9 mouse cellular contexts compared by ENCODE assay signal in the genomic region with DNA sequence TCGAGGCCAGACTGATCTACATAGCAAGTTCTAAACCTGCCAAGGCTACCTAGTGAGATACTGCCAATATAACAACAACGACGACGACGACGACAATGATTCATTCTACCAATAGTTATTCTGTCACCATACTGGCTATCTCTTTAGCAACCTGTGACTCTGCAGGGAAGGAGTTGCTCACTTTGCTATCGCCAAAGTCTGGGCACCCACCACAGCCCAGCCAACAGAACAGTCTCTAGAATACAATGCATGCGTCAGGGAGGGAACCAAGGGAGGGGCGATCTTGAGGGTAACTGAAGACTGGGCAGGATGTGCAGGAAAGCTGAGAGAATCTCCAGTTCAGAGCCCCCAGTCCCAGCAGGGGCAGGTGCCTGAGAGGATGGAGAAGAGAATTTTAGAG. TPM values are rescaled to one million over a fixed set of nuclear protein-coding genes. Genes with fewer than 3 reads are reported as not detected.
DNase-seq lines count a peak whose midpoint lies in the region; ATAC-seq lines count a peak whose summit lies in the region.
"Had no signal": no experiment of that assay in that cellular context is flagged by ENCODE, and none has a peak within 500 bp of the region (broad histone marks: within the 10 kb centered on the region; RNA-seq: fewer than 3 reads in every experiment).

No protein-coding gene starts in this region.

- peak overlapping the region; percentile 2; the same call in 1 of the 2 replicates for H3K4me3 ChIP-seq in kidney, embryonic 14.5 days (ENCODE audit: low read length)
- 0 out of 2 replicates have a peak overlapping the region, but pooled peaks have one; percentile 17 for H3K4me3 ChIP-seq in embryonic facial prominence, embryonic 11.5 days (ENCODE audit: low read depth, low read length)
- peak overlapping the region; percentile 22 for H3K4me3 ChIP-seq in hindbrain, embryonic 14.5 days (replicated peaks; ENCODE audit: low read length)
- H3K4me3 ChIP-seq in midbrain, embryonic 11.5 days (ENCODE audit: low read depth, low read length) = peak overlapping the region; percentile 9; the same call in 1 of the 2 replicates

- no peak overlapping the region; the same call in 1 of the 2 replicates for H3K9ac ChIP-seq in kidney, embryonic 14.5 days (ENCODE audit: low read depth, low read length)
- peak overlapping the region; percentile 43 for H3K9ac ChIP-seq in embryonic facial prominence, embryonic 11.5 days (replicated peaks; ENCODE audit: low read length)
- peak overlapping the region; percentile 58 for H3K9ac ChIP-seq in hindbrain, embryonic 14.5 days
- peak overlapping the region; percentile 42; the same call in 1 of the 2 replicates for H3K9ac ChIP-seq in midbrain, embryonic 11.5 days (ENCODE audit: low read length)

- H3K27ac ChIP-seq in kidney, embryonic 14.5 days (ENCODE audit: low read depth, low read length) = no peak overlapping the region
- 0 out of 2 replicates have a peak overlapping the region, but pooled peaks have one; percentile 2 for H3K27ac ChIP-seq in embryonic facial prominence, embryonic 11.5 days (replicated peaks; ENCODE audit: low read depth, low read length)
- H3K27ac ChIP-seq in hindbrain, embryonic 14.5 days = peak overlapping the region; percentile 100
- 0 out of 2 replicates have a peak overlapping the region, but pooled peaks have one; percentile 14 for H3K27ac ChIP-seq in midbrain, embryonic 11.5 days (ENCODE audit: low read depth, low read length)

- WGBS in kidney, embryonic 14.5 days = 7% methylated on average over 9 of the region's 9 CpGs
- 7% methylated on average over 9 of the region's 9 CpGs for WGBS in embryonic facial prominence, embryonic 11.5 days
- WGBS in hindbrain, embryonic 14.5 days = 4% methylated on average over 9 of the region's 9 CpGs
- WGBS in midbrain, embryonic 11.5 days = 7% methylated on average over 9 of the region's 9 CpGs

- no peak for ATAC-seq in kidney, embryonic 14.5 days (ENCODE audit: low FRiP score, low TSS enrichment)
- ATAC-seq in embryonic facial prominence, embryonic 11.5 days (replicated peaks; ENCODE audit: insufficient number of reproducible peaks, low FRiP score, low TSS enrichment, low read depth) = no peak
- no peak for ATAC-seq in hindbrain, embryonic 14.5 days (ENCODE audit: low FRiP score)
- no peak for ATAC-seq in midbrain, embryonic 11.5 days (ENCODE audit: low FRiP score)
- ATAC-seq: Patski had no signal

- H3K4me1 ChIP-seq in kidney, embryonic 14.5 days (ENCODE audit: control insufficient read depth, insufficient read depth, low read length) = peaks cover 37% of the 10 kb centered on the region
- H3K4me1 ChIP-seq in embryonic facial prominence, embryonic 11.5 days (ENCODE audit: control insufficient read depth, insufficient read depth, low read length) = peaks cover 9% of the 10 kb centered on the region
- H3K4me1 ChIP-seq in hindbrain, embryonic 14.5 days (replicated peaks; ENCODE audit: control insufficient read depth, insufficient read depth, low read length) = peaks cover 44% of the 10 kb centered on the region
- peaks cover 35% of the 10 kb centered on the region for H3K4me1 ChIP-seq in midbrain, embryonic 11.5 days (ENCODE audit: control insufficient read depth, insufficient read depth, low read length)

- no peaks in the 10 kb centered on the region for H3K9me3 ChIP-seq in kidney, embryonic 14.5 days (ENCODE audit: control insufficient read depth, low read length)
- H3K9me3 ChIP-seq in embryonic facial prominence, embryonic 11.5 days (replicated peaks; ENCODE audit: control insufficient read depth, low read length) = no peaks in the 10 kb centered on the region
- no peaks in the 10 kb centered on the region for H3K9me3 ChIP-seq in hindbrain, embryonic 14.5 days (ENCODE audit: control insufficient read depth, low read length)
- no peaks in the 10 kb centered on the region for H3K9me3 ChIP-seq in midbrain, embryonic 11.5 days (ENCODE audit: control insufficient read depth, low read length)

- no peaks in the 10 kb centered on the region for H3K27me3 ChIP-seq in kidney, embryonic 14.5 days (ENCODE audit: control insufficient read depth, insufficient read depth, low read length)
- no peaks in the 10 kb centered on the region for H3K27me3 ChIP-seq in embryonic facial prominence, embryonic 11.5 days (ENCODE audit: control insufficient read depth, insufficient read depth, low read length)
- no peaks in the 10 kb centered on the region for H3K27me3 ChIP-seq in hindbrain, embryonic 14.5 days (ENCODE audit: control insufficient read depth, insufficient read depth, low read length)
- H3K27me3 ChIP-seq in midbrain, embryonic 11.5 days (ENCODE audit: control insufficient read depth, insufficient read depth, low read length) = no peaks in the 10 kb centered on the region
- H3K27me3 ChIP-seq: Patski had no signal

- H3K4me2 ChIP-seq in kidney, embryonic 14.5 days (replicated peaks; ENCODE audit: low read depth, low read length) = peak overlapping the region; percentile 43
- peak overlapping the region; percentile 62 for H3K4me2 ChIP-seq in embryonic facial prominence, embryonic 11.5 days (ENCODE audit: low read depth, low read length)
- peak overlapping the region; percentile 100 for H3K4me2 ChIP-seq in hindbrain, embryonic 14.5 days (replicated peaks)
- H3K4me2 ChIP-seq in midbrain, embryonic 11.5 days = peak overlapping the region; percentile 45

- DNase-seq in kidney, adult 9 months = no peak
- no peak for DNase-seq in embryonic facial prominence, embryonic 11.5 days (ENCODE audit: low spot score)
- no peak for DNase-seq in hindbrain, embryonic 14.5 days (ENCODE audit: low spot score)
- DNase-seq in midbrain, embryonic 11.5 days (ENCODE audit: low spot score, missing footprints) = no peak
- DNase-seq in retina, postnatal 1 day = no peak
- no peak for DNase-seq in adrenal gland, adult (ENCODE audit: inconsistent age in 2 of 2, low spot score in 1 of 2)
- no peak for DNase-seq in thymus, postnatal 0 days (ENCODE audit: low spot score)

- H3K36me3 ChIP-seq in kidney, embryonic 14.5 days (ENCODE audit: control insufficient read depth, insufficient read depth, low read length) = no peaks in the 10 kb centered on the region
- H3K36me3 ChIP-seq in embryonic facial prominence, embryonic 11.5 days (replicated peaks; ENCODE audit: control insufficient read depth, insufficient read depth, low read depth, low read length) = no peaks in the 10 kb centered on the region
- no peaks in the 10 kb centered on the region for H3K36me3 ChIP-seq in hindbrain, embryonic 14.5 days (replicated peaks; ENCODE audit: control insufficient read depth, insufficient read depth)
- no peaks in the 10 kb centered on the region for H3K36me3 ChIP-seq in midbrain, embryonic 11.5 days (ENCODE audit: control insufficient read depth, insufficient read depth, low read length)

RNA-seq across cellular contexts. Expression of gene Acot11, which starts 32.6 kb away (rescaled TPM):
- 1.4 and 2.2 TPM in 2 replicates for polyA plus RNA-seq in kidney, embryonic 14.5 days (2014; fragmentation: Nextera tagmentation; extraction: Ambion mirVana)
- polyA plus RNA-seq in embryonic facial prominence, embryonic 11.5 days (2014; fragmentation: Nextera tagmentation; extraction: Ambion mirVana) = 1.1 and 1.2 TPM in 2 replicates
- polyA plus RNA-seq in hindbrain, embryonic 14.5 days (2014; fragmentation: Nextera tagmentation; extraction: Ambion mirVana) = 2.0 and 2.1 TPM in 2 replicates
- polyA plus RNA-seq in midbrain, embryonic 11.5 days (2014; fragmentation: Nextera tagmentation; extraction: Ambion mirVana) = 1.3 TPM in 2 replicates
- 0.78 and 0.88 TPM in 2 replicates for polyA plus RNA-seq in thymus, postnatal 0 days (2015; fragmentation: Nextera tagmentation; extraction: Ambion mirVana)

Comparison
In these comparisons a context has a peak if more than half of its experiments do, and no peak if none do; other contexts are left out.
1. H3K4me2 ChIP-seq: peak in every context shown above with its lines; median percentile 100 in hindbrain, embryonic 14.5 days; 62 in embryonic facial prominence, embryonic 11.5 days; 45 in midbrain, embryonic 11.5 days; 43 in kidney, embryonic 14.5 days.